Comparison of ENCODE assay signal across 13 mouse cellular contexts in the genomic region with DNA sequence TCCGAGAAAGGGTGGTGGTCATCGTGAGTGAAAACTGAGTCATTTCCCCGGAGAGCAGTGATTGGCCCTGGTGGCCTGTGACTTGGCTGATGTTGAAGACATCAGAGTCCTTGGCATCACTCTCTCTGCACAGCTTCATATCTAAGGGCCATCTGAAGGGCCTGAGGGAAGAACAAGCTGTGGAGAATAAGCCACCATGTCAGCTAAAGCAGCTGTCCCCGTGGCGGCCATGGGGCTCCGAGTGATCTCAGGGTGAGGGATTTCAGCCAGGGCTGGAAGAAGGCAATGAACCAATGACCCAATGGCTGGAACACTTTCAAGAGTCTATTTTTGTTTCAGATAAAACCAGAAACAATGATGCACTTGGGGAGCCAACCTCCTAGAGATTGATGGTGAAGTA.
DNase-seq lines count a peak whose midpoint lies in the region; TF ChIP-seq lines count a peak whose summit lies in the region.
"Had no signal": no experiment of that assay in that cellular context is flagged by ENCODE, and none has a peak within 500 bp of the region (broad histone marks: within the 10 kb centered on the region; RNA-seq: fewer than 3 reads in every experiment).

No protein-coding gene starts in this region.

- no peaks in the 10 kb centered on the region for H3K27me3 ChIP-seq in myocyte (ENCODE audit: control insufficient read depth, insufficient read depth, insufficient read length)
- H3K27me3 ChIP-seq: intestine, embryonic 15.5 days; limb, embryonic 13.5 days had no signal

- intact Hi-C loops in heart, postnatal 10 days (cut with DNase I), result no loop called here

- H3K4me3 ChIP-seq in myocyte, result no peak overlapping the region
- H3K4me3 ChIP-seq: intestine, embryonic 15.5 days; limb, embryonic 13.5 days; midbrain, embryonic 10.5 days had no signal

- H3K36me3 ChIP-seq in myocyte (ENCODE audit: control insufficient read depth, insufficient read depth), result no peaks in the 10 kb centered on the region
- H3K36me3 ChIP-seq: intestine, embryonic 15.5 days; limb, embryonic 13.5 days; midbrain, embryonic 10.5 days had no signal

- peak overlapping the region; percentile 7 for H3K4me2 ChIP-seq in myocyte (ENCODE audit: low read depth)
- H3K4me2 ChIP-seq: intestine, embryonic 15.5 days; limb, embryonic 13.5 days had no signal

- no peaks in the 10 kb centered on the region for H3K79me2 ChIP-seq in myocyte (ENCODE audit: control insufficient read depth, insufficient read depth)

- H3ac ChIP-seq in myocyte (ENCODE audit: control insufficient read depth, insufficient read length), result no peak overlapping the region

- peak; percentile 19 for DNase-seq in lung, postnatal 36 days
- no peak for DNase-seq in lung, postnatal 4 days
- DNase-seq in gastrocnemius, adult 8-10 months (ENCODE audit: low spot score in 2 of 2), result peak; percentile 23 to 27
- DNase-seq in heart, postnatal 10 days, result peak; percentile 83 to 86
- no peak for DNase-seq in left cerebral cortex, adult 11 months (ENCODE audit: low spot score)
- DNase-seq in left cerebral cortex, adult 18-20 months (ENCODE audit: low spot score in 2 of 2), result no peak
- DNase-seq: cerebellum, adult 11-12 months; lung, adult 2 months; spleen, adult 18-20 months had no signal

- no peak for TF ChIP-seq POLR2A in myocyte (IDR thresholded peaks at IDR 0.05; ENCODE audit: insufficient read length, low read depth)

TF ChIP-seq in myocyte, 11 proteins besides CTCF, POLR2A, EP300 and RAD21:
- TF ChIP-seq USF1 (IDR thresholded peaks at IDR 0.05; ENCODE audit: low read depth), result no peak
- peak in 1 of 3 experiments; percentile 34 for TF ChIP-seq MYOG (IDR thresholded peaks at IDR 0.05; ENCODE audit: control insufficient read depth in 1 of 3, insufficient read depth in 1 of 3, insufficient read length in 2 of 3, low read depth in 2 of 3)
- TF ChIP-seq MYOD1 (IDR thresholded peaks at IDR 0.05; ENCODE audit: control insufficient read depth in 1 of 3, insufficient read length in 2 of 3, low read depth in 2 of 3), result peak in 2 of 3 experiments; percentile 32 to 54

Comparison
In these comparisons a context has a peak if more than half of its experiments do, and no peak if none do; other contexts are left out.
1. DNase-seq: peak in lung, postnatal 36 days (single experiment), gastrocnemius, adult 8-10 months (2 of 2) and heart, postnatal 10 days (2 of 2); none in lung, postnatal 4 days (0 of 2), left cerebral cortex, adult 11 months (single experiment) and left cerebral cortex, adult 18-20 months (0 of 2).